Mouse (Mus musculus) spleen, postnatal 10 days (tissue): ENCODE measurements around the gene Gli1.

Experiments used
- DNase-seq, 2 experiments: peaks; one replicate each; pipeline ENCODE4 v3.0.0; 2021 to 2022; ENCODE audit warnings: low spot score in 2 of 2

The Gli1 gene

DNA sequence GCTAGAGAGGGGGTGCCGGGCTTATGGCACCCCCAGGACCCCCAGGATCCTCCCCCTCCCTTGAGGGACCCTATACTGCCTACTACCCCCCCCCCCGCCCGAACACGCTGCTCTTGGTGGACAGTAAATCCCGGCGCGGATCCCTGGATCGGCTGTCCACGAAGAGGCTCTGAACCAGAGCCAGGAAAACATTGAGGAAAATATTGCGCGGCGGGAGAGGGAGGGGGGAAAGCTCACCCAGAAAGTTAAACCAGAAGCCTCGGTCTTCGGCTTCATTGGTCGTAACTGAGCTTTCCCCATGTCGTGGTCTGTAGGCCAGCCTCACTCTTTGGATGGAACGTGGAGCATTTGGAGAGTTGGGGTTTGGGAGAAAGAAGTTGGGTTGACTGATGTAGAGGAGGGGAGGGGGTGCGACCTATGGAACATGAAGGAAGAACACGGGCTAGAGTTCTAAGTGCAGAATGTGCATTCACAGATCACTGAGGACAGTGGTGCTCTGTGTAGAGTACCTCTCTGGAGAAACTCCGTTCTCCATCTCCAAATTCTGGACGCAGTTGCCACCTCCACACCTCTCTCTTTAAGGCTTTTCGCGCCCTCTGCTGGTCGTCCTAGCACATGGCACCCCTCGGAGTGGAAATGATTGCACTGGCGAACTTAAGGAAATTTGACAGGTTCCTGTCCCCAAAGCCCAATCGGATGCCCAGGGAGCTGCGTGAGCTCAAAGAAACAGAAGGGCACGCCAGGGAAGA lies at the start of gene Gli1:
Gli1 (minus strand) TSS at position 84 of the 749 bp plus-strand sequence.
- peak; percentile 75 to 89 for DNase-seq

DNA sequence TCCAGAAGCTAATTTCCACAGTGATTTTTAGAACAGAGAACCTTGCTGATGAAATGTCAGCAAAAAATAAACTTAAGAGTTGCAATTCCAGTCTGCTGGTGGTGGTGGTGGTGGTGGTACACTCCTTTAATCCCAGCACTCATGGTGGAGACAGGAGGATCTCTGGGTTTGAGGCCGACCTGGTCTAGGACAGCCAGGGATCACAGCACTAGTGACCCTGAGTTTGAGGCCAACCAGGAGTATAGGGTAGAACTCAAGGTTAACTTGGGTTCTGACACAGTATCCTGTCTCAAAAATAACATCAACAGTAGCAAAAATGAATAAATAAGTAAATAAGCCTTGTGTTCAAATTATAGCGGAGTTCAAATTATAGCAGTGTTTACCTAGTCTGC lies 40.0 kb upstream of the Gli1 start:
- DNase-seq: no peak

DNA sequence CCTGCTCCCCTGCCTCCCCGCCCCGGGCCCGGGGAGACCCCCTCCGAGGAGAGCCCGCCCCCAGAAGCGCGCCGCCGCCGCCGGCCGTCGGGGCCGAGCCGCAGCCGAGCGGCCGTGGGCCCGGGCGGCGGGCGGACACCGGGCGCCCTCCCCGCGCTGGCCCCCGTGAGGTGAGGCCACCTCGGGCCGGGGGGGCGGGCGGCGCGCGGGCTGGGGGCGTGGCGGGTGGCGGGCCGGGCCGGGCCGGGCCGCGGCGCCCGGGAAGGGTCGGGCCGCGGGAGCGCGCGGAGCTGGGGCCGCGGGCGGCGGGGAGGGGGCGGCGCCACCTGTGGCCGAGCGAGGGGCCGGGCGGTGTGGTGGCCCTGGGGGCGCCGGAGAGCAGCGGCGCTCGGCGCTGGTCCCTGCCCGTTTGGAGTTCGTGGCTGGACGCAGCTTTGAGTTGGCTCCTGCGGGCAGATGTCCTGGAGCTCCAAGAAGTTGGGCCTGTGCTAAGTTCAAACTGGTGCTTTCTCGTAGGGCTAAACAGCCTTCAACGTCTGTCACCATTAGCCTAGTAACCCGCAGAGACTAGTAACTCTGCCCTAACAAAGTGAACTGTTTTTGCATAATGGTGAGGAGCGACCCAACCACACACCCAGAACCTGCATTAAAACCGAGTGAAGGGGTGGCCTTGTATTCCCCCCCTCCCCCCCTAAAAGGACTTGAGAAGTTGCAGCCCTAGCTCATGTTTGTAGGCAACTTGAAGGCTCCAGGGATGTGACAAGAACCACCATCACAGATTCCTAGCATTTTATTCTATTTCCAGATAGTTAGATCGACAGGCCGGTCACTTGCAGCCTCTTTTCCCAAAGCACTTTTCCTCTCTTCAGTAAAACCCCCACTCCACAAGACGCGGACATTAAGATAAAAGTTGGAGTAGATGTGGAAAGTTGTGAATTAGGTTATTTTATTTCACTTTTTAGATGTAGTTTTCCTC lies 39.3 kb upstream of the Gli1 start:
- DNase-seq: peak; percentile 63 to 70

DNA sequence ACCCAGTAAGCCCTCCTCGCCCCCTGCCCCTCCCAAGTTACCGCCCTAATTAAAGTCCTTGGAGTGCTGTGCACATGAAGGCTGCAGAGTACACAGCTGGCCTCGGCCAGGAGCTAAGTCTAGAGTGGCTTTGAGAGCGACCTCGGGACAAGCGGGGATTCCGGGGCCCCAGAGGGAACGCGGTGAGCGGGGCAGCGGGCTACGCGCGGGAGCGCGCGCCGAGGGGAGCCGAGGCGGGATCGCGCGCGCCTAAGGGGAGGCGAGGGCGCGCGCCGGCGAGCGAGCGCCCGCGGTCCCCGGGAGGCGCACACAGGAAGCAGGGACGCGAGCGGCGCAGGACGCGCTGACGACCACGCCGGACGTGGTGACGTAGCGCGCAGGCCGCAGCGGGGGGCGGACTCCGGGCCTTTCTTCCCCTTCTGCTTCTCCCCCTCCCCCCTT lies 38.5 kb upstream of the Gli1 start, which contains the start of gene R3hdm2:
R3hdm2 (plus strand) TSS at position 77 of the 441 bp plus-strand sequence.
- peak; percentile 77 to 92 for DNase-seq

DNA sequence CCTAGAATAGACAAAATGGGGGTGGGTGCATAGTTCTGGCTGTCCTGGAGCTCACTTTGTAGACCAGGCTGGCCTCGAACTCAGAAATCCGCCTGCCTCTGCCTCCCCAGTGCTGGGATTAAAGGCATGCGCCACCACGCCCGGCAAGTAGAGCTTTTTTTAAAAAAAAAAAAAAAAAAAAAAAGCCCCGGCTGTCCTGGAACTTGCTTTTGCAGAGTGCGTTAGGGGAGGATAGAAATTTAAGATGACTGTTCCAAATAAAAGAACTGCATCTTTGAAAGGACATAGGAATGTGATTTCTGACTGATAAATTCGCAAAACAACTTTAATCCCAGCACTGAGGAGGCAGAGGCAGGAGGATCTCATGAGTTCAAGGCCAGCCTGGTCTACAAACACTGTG lies 37.9 kb upstream of the Gli1 start:
- no peak for DNase-seq

DNA sequence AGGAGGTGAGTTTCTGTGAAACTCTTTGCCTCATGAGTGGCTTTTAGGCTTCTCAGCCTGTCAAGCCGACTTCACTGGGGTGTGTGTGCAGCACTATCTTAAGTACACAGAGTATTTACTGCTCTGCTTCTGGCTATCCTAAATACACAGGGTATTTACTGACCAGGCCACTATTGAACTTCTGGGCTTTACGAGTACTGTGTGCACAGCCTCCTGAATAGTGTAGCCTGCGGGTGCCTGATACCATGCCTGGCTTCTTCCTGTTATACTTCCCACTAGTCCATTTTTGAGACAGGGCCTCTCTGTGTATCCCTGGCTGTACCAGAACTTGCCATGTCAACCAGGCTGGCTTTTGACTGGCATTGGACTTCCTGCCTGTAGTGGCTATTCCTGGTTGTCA lies 35.9 kb upstream of the Gli1 start:
- DNase-seq: no peak

DNA sequence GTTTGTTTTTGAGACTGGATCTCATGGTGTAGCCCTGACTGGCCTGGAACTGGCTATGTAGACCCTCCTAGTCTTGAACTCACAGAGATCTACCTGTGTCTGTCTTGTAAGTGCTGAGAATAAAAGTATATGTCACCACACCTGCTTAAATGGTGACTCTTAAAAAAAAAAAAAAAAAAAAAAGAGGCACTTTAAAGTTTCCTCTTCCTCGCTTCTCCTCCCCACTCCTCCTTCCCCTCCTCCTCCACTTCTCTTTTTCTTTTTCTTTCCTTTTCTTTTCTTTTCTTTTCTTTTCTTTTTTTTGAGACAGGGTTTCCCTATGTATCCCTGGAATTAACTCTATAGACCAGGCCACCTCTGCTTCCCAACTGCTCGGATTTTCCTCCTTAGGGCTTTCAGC lies 29.2 kb upstream of the Gli1 start:
- DNase-seq: no peak

DNA sequence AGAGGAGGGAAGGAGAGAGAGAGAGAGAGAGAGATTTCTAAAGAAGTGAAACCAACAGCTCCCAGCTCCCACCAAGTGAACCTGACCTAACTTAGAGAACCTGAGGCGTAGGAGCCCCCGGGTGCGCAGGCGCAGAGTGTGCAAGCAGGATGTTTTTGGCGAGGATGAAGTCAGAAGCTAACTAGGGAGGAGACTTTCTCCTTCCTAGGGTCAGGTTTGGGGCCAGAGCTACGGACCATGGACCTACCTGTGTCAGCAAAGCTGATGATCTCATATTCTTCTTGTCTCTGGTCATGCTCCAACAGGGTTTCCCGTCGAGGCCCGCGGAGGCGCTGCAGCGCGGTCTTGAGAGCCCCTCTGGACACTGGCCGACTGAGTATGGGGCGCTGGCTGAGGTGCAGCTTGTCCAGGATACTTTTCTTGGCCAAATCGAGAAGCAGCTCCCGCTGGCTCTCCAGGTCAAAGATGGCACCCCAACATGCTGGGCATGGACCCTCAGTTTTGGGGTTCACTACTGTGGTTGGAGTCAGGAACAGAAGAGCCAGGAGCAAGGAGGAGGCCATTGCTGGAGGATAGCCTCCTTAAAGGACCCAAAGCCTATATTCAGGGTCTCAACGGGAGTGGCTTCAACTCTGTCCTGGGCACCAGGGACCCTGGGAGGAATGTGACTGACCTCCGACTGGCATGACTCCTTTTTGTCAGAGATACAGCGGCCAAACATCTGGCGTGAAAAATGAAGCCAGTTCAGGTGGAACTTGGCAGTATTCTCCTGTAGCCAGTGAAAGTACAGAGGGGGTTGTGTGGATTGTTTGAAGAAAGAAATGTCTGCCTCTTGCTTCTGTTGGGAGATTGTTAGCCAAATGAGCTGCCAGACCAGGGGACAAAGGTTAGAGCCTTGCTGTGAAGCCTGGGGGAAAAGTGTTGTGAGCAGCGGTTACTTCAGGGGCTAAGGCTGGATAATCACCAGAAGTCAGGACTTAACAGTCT lies 28.4 kb upstream of the Gli1 start, which contains the start of gene Inhbc:
Inhbc (minus strand) TSS at position 598 of the 987 bp plus-strand sequence.
- DNase-seq: no peak

DNA sequence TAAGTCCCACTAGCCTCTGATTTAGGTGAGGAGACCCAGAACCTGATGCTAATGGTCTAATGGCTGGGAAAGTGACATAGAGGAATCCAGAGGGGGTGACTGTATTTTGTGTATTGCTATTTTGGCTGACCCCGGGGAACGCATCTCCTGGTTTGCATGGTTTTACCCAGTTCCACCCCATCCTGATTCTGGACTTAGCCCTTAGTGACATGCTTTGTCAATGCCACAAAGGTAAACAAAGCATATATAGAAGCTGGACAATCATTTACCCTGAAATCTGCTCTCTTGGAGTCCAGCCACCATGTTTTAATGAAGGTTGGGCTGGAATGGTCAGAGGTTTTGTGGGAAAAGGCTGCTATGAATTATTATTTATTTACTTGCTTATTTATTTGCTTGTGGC lies 26.5 kb upstream of the Gli1 start:
- DNase-seq: no peak

DNA sequence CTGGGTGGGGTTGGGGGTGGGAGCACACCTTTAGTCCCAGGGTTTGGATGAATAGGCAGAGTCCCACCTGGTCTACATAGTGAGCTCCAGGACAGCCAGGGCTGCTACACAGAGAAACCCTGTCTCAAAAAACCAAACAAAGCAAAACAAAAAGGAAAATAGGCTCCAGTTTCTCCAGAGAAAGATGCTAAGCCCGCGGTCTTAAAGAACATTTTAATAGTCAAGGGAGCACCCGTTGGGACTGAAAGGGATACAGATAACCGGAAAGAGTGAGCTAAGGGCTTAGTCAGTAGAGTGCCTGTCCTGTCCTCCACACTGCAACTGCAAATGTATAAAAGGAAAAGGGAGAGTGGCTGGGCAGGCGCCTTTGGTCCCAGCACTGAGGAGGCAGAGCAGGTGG lies 25.3 kb upstream of the Gli1 start:
- no peak for DNase-seq

DNA sequence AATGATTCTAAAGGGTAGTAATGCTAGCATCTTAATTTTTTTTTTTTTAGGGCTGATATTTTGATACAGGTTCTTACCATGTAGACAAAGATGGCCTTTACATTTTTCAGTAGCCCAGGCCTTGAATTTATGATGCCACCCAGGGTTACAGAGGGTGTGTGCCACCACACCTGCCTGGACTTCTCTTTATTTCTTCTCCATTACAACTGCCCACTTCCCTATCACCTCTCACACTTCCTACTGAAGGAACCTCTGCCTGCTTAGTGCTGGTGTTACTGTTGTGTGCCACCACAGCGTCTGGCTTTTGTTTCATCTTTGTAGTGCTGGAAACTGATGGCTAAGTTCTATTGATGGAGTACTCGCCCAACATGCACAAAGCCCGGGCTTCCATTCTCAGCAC lies 18.9 kb upstream of the Gli1 start:
- no peak for DNase-seq

DNA sequence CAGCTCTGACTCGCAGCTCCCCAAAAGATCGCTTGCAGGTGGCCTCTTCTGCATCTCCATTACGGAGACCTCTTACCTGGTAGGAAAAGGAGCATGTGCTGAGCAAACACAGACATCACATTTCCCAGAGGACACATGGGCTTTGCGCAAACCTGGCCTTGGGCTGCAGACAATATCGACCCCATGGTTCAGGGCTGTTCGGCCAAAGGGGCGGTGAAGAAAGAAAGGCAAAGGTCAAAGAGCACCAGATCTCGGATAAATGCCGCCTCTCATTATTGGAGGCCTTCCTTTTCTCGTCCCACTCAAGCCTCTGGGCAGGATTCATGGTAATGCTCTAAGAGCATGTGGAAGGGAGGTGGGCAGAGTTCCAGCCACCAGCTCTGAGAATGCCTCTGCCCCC lies 13.6 kb upstream of the Gli1 start:
- DNase-seq: no peak

DNA sequence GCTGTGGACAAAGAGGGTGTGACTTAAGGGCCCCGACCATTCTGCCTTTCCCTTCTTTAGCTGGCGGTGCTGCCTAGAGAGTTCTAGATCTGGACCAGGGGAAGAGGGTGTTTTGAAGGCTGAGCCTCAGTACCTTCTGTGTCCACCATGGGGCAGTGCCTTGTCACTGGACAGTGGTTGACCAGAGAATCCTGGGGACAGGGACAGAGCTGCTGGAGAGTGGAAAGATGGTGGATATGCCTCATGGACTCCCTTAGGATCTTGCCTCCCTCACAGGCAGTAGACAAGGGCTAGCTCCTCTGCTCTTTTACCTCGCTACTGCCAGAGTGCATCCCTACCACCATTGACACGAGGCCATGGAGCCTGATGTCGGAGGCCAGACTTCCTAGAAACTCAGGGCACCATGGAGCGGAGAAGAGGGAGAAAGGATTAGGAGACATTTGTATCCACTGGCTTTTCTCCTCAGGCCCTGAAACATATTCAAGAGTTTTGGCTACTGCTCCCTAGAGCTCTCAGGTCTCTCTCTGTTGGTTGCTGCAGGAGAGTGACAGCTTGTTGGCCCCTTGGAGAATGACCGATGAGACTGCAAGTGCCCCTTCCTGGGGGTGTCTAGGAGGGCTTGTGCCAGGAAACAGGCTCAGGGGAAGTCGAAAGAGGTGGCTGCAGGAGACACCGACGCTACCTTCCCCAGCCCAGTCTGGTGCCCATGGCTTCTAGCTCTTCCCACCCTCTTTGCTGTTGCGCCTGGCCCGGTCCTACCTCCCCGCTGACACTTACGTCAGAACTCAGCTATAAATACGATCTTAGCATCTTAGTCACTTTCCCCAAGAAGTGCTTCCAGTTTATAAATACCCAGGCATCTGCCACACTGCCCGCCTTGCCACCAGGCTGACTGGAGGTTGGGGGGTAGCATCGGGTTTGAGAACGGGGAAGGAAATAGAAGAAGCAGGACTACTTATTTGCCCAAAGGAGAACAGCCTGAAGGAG lies 12.4 kb upstream of the Gli1 start, which contains the start of gene Inhbe:
Inhbe (minus strand) TSS at position 503 of the 987 bp plus-strand sequence.
- no peak for DNase-seq

DNA sequence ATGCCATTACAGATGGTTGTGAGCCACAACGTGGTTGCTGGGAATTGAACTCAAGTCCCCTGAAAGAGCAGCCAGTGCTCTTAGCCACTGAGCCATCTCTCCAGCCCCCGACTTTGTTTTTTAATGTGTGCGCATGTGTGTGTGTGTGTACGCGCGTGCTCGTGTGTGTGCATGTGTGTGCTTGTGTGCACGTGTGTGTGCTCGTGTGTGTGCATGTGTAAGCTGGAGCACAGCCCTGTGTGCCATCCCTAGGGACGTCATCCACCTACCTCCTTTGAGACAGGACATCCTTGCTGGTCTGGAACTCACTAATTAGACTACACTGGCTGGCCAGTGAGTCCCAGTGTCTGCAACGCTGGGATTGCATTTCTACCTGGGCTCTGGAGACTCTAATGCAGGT lies 11.0 kb upstream of the Gli1 start:
- DNase-seq: no peak

DNA sequence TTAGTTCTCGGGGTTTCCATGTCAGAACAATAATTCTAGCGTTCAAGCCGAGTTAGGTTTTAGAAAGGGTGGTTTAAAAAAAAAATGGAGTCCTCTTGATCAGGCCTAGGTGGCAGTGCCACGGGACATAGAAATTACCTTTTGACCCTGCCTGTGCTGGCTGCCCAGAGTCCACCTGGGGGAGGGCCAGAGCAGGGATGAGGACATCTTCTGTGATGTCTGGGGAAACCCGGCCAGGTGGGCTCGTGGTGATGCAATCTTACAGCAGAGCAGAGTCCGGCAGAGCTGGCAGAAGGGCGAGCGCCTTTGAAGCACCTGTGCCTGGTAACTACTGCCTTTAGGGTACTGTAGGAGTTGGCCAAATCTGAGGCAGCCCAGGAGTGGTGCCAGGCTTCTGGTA lies 10.4 kb upstream of the Gli1 start:
- no peak for DNase-seq

DNA sequence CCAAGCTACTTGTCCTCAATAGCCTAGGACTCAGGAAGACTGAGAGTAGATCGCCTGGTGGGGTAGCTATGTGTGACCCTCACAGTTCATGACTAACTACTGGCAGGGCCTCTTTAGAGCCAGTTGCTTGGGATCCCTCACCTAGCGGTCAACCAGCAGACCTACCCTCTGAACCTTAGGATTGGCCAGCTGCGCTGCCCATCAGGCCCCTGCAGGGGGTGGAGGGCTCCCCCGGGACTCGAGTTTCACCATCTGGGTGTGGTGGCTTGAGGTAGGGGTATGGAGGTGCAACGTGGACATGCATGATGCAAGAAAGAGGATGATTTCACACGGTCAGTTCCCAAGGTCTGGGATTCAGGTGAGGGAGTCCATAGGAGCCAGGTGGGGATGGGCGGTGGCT lies 9.9 kb upstream of the Gli1 start:
- no peak for DNase-seq

DNA sequence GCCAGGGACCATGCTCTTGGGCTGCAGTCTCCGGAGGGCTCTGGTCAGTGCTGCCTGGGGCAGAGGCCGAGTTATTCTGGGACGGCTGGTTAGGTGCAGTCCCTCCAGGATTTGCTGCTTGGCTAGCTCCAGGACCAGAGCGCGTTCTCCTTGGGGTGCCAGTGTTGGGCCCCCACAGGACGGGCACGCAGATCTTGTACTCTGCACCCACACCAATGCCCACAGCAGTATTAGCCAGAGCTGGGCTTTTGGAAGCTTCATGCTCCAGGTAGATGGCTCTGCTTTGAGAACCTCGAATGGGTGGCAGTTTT lies 9.5 kb upstream of the Gli1 start:
- DNase-seq: no peak

DNA sequence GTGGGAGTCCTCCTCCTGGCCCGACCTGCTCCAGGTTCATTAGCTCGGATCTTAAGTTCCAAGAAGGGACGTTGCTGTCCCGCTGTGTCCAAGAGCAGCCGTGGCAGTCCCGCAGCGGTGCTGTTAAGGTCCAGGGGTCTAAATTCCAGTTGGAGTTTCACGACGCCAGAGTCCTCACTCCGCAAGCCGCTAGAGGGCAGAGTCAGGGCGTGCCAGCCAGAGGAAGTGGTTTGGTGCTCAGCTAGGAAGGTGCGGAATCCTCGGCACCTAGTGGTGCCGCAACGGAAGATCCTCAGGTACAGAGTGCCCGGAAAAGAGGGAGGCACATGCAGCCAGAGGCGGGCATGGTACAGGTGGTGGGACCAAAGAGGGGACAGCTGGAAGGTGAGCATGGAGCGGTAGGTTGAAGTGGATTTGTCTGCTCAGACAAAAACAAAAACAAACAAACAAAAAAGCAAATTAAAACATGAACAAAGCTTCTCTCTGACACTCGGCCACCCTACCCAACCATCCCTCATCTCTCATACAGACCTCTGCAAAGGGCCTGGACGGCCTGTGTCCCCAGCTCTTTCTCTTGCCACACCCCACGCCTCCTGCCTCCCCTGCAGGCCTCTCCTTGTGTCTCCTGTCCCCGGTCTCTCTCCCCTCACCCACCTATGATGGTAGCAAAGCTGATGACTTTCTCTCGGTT lies 9.0 kb upstream of the Gli1 start:
- peak in 1 of 2 experiments; percentile 76 for DNase-seq

DNA sequence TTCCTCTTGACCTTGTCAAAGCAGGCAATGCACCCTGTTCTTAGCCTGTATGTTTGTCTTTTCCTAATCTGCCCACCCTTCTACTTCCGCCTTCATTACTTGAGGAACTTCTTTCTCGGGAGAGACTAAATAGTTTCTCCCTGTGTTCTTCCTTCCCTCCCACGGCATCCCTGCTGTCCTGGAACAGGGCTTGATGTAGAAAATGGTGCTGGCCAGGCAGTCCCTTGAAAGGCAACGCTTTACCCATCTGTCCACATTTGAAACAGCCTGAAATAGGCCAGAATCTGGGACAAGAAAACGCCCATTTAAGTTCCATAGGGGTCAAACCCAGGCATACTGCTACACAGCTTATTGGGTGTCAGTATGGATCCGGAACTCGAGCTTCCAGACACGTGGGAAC lies 8.0 kb upstream of the Gli1 start:
- no peak for DNase-seq

DNA sequence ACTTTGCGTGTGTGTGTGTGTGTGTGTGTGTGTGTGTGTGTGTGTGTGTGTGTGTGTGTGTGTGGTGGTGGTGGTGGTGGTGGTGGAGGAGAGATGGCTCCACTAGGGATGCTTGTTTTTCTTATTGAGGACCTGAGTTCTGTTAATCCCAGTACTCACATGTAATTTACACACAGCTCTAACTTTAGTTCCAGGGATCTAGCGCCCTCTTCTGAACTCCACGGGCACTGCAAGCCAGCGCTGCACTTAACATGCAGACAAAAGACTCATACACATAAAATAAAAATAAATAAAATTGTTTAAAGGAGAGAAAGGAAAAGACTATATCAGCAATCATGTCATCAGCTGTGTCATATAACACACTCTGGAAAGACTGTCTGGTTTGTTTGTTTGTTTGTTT lies 7.2 kb upstream of the Gli1 start:
- DNase-seq: peak in 1 of 2 experiments; percentile 56
